Mouse (Mus musculus) monocyte, adult 2 months (primary cell): Measurements from ENCODE around the gene Il24.

Source experiments
- DNase-seq, 2 experiments: peaks; one replicate each; pipeline ENCODE4 v3.0.0; 2022; ENCODE audit warnings: low spot score in 2 of 2, low read depth in 1 of 2

Il24 gene

DNA sequence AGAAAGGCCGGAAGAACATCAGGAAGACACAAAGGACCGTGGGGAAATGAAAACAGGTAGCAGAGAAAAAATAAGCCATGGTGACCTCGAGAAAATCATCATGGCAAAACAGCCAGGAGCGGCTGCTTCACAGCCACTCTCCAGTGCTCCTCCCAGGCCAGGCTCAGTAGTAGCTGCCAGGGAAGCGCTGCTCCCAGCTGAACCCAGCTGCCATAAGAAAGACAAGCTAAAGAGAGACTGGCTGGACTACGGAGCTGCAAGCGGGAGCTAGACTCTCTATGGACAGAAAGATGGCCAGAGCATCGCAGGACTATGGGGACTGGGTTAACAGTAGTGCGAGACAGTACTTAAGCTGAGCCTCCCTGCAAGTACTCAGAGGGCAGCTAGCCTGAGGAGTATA, 32.4 kb downstream of the Il24 start:
- DNase-seq = no peak

DNA sequence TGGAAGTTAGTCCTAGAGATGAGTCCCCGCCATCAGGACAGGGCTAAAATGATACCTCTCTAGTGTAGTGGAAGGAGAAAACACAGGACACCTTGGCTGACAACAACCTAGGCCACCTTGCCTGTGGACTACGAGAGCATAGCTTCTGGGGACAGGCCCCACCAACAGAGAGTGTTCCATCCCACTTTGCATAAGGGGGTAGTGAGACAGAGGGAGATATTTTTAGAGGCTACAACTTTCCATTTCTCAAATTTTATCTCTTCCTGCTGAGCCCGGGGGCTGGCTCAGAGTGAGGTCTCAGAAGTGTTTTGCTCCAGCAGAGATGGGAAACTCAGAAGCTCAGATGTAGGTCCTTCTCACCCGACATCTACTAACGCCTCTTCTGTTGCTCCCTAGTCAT, 36.8 kb downstream of the Il24 start:
- DNase-seq = no peak

DNA sequence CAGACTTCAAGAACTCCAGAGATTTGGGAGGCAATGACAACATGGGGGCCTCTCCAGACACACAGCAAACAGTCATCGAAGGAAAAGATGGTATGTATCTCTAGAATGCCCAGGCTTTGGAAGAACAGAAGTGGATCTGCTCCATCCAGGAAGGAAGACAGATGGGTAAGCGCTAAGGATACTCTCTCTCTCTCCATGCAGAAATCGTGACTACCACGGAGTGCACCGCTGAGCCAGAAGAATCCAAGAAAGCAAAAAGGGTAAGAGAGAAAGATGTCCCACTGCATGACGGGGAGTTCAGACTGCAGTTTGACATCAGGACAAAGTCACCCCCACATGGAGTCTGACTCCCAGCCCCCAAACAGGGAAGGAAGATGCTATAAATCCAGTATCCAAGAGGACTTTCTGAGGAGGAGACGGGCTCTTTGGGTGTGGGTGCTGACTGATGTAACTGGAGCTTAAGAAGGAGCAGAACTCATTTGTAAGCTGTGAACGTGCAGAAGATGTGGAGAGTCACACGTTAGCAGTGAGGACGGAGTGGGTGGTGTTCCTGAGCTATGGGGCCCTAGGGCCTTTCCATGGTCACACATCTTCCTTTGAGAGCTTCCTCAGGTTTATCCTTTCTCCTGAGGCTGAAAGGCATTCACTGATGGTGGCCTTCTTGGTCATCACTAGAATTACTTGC, 37.6 kb downstream of the Il24 start:
- no peak for DNase-seq

DNA sequence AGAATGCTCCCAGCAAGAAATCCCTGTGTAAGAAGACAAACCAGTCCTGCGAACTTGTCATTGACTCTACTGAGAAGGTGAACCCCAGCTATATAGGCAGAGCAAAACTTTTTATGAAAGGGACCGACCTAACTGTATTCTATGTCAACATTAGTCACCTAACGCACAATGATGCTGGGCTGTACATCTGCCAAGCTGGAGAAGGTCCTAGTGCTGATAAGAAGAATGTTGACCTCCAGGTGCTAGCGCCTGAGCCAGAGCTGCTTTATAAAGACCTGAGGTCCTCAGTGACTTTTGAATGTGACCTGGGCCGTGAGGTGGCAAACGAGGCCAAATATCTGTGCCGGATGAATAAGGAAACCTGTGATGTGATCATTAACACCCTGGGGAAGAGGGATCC, 42.7 kb downstream of the Il24 start:
- no peak for DNase-seq

DNA sequence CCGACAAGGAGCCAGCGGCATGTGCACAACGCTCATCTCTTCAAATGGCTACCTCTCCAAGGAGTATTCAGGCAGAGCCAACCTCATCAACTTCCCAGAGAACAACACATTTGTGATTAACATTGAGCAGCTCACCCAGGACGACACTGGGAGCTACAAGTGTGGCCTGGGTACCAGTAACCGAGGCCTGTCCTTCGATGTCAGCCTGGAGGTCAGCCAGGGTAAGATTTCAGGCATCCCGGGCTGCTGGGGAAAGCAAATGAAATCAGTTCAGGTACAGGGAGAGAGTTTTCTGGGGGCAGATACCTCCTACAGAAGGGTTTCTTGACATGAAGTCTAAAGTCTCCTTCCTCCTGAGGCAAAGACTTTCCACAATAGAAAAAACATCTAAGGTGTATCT, 45.6 kb downstream of the Il24 start:
- no peak for DNase-seq

DNA sequence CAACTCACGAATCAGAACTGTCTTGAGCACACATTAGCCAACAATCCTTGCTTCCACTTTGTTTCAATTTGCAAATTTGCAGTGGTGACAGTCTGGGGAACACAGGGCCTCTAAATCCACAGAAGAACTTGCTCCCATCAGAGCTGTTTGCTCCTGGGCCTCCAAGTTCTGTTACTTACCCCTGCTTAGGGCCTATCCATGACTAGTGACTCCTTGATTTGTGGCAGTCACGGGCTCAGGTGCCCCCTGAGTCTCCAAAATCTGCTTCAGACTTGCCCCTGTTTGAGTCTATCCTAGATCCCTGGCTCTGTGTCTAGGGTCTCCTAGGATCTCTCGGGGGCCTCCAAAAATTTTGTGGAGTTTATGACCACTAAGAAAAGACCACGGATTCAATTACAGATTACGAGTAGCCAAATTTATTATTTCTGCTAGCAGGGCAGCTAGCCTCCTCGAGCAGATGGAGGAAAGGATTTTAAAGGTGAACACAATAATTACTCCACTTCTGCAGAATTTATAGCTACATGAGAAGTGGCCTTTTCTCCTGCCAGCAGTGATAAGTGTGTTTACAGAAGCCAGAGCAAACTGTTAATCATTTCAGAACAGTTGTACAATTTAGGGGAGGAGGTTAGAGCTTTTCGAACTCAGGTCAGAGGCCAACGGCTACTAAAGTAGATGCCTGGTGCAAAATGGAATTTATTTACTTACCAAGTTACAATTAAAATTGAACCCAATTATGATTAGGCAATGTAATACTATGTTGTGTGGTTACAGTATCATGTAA, 46.5 kb downstream of the Il24 start:
- no peak for DNase-seq

DNA sequence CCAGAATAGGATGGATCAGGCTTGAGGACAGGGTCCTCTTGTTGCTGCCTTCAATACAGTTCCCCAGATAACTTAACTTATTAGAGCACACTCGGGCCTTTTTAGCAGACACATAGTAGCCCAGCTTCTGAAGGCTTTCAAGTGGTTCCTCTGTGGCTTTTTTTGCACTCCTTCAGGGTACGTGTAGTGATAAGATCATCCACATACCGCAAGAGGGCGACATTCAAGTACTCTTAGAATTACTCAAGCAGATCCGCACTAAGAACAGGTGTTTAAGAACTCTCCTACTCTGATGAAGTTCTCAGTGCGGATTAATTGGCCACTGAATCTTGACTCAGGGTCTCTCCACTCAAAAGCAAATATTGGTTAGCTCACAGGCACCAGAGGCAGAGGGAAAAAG, 49.0 kb downstream of the Il24 start:
- no peak for DNase-seq

DNA sequence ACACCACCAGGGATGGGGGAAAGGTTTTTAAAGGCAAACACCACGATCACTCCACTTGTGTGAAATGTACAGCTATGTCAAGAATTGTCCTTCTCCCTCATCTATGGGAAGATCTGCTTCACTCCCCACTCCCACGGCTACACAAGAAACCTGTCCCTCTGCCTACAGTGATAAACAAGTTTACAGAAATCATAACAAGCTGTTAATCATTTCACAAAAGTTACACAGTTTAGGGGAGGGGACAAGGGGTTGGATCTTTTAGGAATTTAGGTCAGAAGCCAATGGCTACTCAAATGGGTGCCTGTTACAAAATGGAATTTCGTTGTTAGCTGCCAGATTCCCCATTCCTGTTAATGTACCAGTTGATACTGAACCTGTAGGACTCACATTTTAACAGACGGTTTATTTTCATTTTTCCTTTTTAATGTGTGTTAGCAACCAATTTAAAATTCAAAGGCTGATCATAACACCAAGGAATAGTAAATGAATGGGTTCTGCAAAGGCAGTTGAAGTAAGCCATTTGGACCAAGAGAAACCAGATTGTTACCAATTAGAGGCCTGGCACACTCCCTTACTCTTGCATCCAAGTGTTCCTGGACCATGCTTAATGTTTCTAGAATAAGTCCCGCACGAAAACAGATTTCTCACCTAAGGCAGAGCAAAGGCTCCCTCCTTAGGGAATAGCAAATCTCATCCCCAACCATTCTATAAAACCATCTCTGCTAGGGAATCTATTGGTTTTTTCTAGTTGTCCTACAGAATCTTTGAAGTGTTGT, 51.9 kb downstream of the Il24 start:
- no peak for DNase-seq

DNA sequence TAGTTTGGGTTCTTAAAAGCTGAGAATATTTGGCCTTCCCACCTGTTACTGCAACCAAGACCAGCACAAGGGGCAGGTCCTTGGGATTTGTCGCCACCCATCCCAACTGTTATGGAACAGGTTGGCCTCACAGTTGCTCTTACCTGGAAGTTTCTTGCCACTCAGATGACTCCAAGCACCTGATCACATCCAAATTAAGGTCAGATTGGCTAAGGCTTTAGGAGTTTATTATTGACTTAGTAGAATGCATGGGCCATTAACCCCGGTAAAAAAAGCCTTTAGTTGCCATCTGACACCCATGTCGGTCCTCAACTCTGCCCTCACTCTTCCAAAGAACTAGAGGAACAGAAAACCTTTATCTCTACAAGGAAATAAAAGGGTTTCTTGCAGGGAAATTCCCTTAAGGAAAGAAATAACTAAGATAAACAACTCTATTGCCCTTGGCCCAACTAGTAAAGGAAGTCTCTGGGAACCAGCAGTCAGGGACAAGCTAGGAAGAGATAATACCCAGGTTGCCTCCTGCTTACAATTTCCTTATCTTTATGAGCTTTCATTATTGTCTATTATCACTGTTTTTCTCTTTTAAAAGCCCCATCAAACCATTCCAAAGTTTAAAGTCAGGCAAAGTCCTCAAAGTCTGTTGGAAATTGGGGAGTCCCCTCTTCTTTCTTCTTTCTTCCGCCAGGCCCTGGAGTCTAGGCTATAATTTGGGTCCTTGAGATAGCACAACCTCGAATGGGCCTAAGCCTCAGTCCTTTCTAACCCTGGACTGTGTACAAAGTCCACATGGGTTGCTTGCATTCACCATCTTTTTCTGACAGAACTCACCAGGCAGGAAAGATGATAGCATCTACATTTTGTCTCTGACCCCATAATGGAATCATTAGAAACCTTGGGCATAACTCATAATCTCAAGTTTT, 54.8 kb downstream of the Il24 start:
- DNase-seq = no peak
